Mouse (Mus musculus): Measurements from ENCODE around the gene Rbx1. TPM values are rescaled to one million over a fixed set of nuclear protein-coding genes. Genes with fewer than 3 reads are reported as not detected.
A peak's percentile ranks its signal among the peaks of the same experiment; 100 is the strongest.

Gene Rbx1
- polyA plus RNA-seq, 1 experiment from 2014 or later, result 500 TPM

GRCm38 (mm10) chr15:81523169-81523871 lies 57.2 kb downstream of the Rbx1 start:
- ATAC-seq (ENCODE audit: low FRiP score), result peak; percentile 93
- under 1% methylated on average over 41 of the region's 41 CpGs for WGBS
- H3K27me3 ChIP-seq, result peaks cover 16% of the 10 kb centered on the region
- no peaks in the 10 kb centered on the region for H3K36me3 ChIP-seq
- no peaks in the 10 kb centered on the region for H3K9me3 ChIP-seq
- H3K9ac ChIP-seq, result peak overlapping the region; percentile 81
- H3K27ac ChIP-seq, result peak overlapping the region; percentile 90
- peaks cover 10% of the 10 kb centered on the region for H3K4me1 ChIP-seq (replicated peaks)
- peak overlapping the region; percentile 58 for H3K4me3 ChIP-seq
- peak overlapping the region; percentile 82 for H3K4me2 ChIP-seq

- H3K27ac ChIP-seq, result peak overlapping the region; percentile 90
- no peaks in the 10 kb centered on the region for H3K36me3 ChIP-seq
- H3K27me3 ChIP-seq, result peaks cover 16% of the 10 kb centered on the region
- H3K4me1 ChIP-seq (replicated peaks), result peaks cover 10% of the 10 kb centered on the region
- H3K4me3 ChIP-seq, result peak overlapping the region; percentile 58
- H3K4me2 ChIP-seq, result peak overlapping the region; percentile 82
- H3K9me3 ChIP-seq, result no peaks in the 10 kb centered on the region
- WGBS, result under 1% methylated on average over 12 of the region's 12 CpGs
- H3K9ac ChIP-seq, result peak overlapping the region; percentile 81
- no peak for ATAC-seq (ENCODE audit: low FRiP score)
Measured at GRCm38 (mm10) chr15:81523901-81524300, 57.8 kb downstream of the Rbx1 start.

Other genes with a start within 250 kb of the Rbx1 start
- gene Mchr1, start 230.8 kb upstream of the Rbx1 start, polyA plus RNA-seq (2015; fragmentation: Nextera tagmentation; extraction: Ambion mirVana), result 1.6 and 2.1 TPM in 2 replicates
- 138 and 139 TPM in 2 replicates for gene Slc25a17, start 105.5 kb upstream of the Rbx1 start, polyA plus RNA-seq (2015; fragmentation: Nextera tagmentation; extraction: Ambion mirVana)
- 186 and 191 TPM in 2 replicates for gene St13, start 66.2 kb upstream of the Rbx1 start, polyA plus RNA-seq (2015; fragmentation: Nextera tagmentation; extraction: Ambion mirVana)
- 8.6 and 10.1 TPM in 2 replicates for gene Xpnpep3, start 66.2 kb upstream of the Rbx1 start, polyA plus RNA-seq (2015; fragmentation: Nextera tagmentation; extraction: Ambion mirVana)
- gene Dnajb7, start 58.0 kb upstream of the Rbx1 start, polyA plus RNA-seq (2015; fragmentation: Nextera tagmentation; extraction: Ambion mirVana), result 1.4 TPM in 2 replicates
- 20.4 and 20.6 TPM in 2 replicates for gene Ep300, start 119.1 kb downstream of the Rbx1 start, polyA plus RNA-seq (2015; fragmentation: Nextera tagmentation; extraction: Ambion mirVana)
- 28.6 and 29.5 TPM in 2 replicates for gene L3mbtl2, start 197.6 kb downstream of the Rbx1 start, polyA plus RNA-seq (2015; fragmentation: Nextera tagmentation; extraction: Ambion mirVana)
- 13.5 and 14.2 TPM in 2 replicates for gene Chadl, start 231.0 kb downstream of the Rbx1 start, polyA plus RNA-seq (2015; fragmentation: Nextera tagmentation; extraction: Ambion mirVana)